Mouse (Mus musculus) liver (tissue): ENCODE results near the gene Pyy.

Experiments used
- DNase-seq: peaks from one replicate; pipeline ENCODE4 v3.0.0-alpha.2; 2020; ENCODE audit warnings: mixed read lengths

Gene Pyy

DNA sequence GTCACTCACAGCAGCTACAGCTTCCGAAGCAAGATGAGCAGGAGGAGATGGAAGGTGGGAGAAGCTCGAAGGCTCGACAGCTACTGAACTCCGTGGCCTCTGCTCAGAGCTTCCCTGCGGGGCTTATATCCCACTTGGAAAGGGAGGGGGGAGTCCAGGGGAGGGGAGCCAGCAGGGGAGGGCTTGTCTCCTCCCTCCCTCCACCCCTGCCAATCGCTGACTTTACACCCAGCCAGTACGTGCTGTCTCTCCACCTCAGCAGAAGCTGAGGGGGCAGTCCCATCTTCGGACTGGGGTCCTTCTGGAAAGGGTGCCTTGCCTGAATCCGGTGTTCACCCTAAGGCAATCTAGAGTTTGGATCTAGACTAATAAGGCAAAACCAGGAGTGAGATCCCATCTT lies at the start of gene Pyy:
TSS of gene Pyy (minus strand) at position 101 of the 400 bp plus-strand sequence.
- DNase-seq: no peak

DNA sequence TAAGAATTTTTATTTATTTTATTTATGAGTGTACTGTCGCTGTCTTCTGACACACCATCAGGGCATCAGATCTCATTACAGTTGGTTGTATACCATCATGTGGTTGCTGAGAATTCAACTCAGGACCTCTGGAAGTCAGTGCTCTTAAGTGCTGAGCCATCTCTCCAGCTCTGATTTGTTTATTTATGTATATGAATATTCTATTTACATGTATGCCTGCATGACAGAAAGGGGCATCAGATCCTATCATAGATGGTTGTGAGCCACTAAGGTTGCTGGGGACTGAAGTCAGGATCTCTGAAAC lies 49.1 kb upstream of the Pyy start:
- no peak for DNase-seq

DNA sequence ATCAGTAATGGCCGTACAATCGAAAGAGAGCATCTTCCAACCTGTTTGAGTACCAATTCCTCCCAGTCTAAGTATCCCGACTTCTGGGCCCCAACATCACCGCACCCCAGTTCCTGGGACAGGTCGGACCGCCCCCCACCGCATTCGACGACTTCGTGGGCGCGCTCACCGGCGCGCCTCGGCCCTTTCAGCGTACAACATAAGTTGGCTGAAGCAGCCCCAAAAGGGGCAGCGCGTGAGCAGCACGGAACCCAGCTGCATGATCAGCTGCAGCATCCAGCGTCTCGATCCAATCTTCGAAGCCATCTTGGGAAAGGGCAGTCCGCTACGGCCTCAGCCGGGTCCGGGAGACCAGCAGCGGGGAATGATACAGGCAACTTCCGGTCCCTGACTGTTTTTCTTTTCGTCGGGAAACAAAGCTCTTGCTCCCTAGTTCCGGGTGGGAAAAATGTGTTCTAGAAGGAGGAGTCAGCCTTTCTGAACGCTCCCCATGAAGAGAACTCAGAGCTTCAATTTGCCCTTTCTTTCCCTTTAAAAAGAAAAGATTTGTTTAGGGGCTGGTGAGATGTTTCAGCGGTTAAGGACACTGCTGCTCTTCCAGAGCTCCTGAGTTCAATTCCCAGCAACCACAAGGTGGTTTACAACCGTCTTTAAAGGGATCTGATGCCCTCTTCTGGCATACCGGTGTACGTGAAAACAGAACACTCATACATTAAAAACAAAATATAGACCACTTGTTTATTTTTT lies 48.6 kb upstream of the Pyy start, which contains the start of gene Tmem101:
TSS of gene Tmem101 (minus strand) at position 366 of the 747 bp plus-strand sequence.
- DNase-seq: peak; percentile 86

DNA sequence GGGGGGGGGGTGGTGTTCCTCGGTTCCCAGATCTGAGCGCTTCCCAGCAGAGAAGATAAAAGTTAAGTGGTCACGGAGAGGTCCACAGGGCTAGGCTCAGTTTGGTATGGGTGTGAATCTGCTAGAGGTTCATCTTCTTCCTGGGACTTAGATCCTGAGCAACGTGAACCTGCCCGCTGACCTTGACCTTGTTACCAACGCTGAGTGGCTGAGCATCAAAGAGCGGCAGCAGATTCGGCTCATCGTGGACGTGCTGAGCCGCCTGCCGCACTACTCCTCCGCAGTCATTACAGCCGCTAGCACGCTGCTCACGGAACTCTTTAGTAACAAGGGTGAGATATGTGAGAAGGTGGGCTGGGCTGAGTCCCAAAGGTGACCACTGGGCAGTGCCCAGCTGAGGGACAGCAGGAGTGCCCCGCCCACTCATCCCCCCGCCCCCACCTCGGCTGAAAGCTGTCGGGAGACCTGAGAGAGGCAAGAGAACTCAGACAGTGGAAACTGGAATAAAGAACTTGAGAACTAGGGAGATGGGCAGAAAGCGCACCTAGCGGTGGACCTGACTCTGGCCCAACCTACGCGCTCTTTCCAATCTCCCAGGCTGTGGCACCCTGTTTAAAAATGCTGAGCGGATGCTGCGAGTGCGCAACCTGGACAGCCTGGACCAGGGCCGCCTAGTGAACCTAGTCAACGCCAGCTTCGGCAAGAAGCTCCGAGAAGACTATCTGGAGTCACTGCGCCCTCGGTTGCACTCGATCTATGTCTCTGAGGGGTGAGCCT lies 39.8 kb upstream of the Pyy start:
- DNase-seq: no peak

DNA sequence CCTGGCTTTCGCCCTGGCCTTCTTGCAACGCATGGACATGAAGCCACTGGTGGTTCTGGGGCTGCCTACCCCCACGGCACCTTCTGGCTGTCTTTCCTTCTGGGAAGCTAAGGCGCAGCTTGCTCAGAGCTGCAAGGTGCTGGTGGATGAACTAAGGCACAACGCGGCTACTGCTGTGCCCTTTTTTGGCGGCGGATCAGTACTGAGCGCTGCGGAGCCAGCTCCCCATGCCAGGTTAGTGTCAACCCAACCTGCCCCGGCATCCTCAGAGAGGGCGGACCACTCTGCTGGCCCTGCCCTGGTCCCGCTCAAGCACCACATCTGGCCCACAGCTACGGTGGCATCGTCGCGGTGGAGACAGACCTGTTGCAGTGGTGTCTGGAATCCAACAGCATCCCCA lies 38.9 kb upstream of the Pyy start:
- DNase-seq: no peak

DNA sequence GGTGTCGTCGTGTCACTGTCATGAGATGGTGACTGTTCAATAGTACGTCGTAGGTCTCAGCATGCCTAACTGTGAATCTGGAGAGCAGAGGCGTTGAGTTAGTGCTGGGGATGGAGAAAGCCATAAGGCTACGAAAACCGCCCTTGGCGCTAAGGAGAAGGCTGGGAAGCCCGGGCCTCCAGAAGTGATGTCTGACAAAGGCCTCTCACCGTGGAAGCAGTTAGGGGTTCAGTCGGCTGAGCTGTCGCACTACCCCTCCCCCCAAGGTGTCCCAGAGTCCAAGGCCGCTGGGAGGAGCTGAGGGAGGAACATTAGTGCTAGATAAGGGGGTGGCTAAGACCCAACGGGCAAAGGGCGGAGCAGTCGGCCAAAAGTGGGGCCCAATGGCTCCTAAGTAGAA lies 38.4 kb upstream of the Pyy start:
- DNase-seq: peak; percentile 75

DNA sequence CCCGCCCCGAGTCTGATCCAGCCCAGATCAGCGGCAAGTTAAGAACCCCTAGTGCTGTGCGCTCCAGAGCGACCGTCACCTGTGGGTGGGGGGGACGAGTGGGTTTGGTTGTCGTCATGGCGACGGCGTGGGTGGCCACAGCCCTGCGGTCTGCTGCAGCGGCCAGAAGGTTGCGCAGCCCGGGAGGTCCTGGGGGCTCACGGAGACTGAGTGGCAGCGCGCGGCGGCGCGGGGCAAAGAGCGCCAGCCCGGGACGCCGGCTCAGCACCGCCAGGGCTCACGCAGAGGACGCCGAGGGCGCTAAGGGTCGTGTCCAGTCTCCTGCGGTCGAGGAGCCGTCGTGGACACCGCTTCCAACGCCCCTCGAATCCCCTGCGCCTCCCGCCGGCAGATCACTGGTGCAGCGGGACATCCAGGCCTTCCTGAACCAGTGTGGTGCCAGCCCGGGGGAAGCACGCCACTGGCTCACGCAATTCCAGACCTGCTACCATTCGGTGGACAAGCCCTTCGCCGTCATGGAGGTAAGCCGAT lies 37.9 kb upstream of the Pyy start, which contains the start of gene Nags:
TSS of gene Nags (plus strand) at position 43 of the 531 bp plus-strand sequence.
- DNase-seq: peak; percentile 67

DNA sequence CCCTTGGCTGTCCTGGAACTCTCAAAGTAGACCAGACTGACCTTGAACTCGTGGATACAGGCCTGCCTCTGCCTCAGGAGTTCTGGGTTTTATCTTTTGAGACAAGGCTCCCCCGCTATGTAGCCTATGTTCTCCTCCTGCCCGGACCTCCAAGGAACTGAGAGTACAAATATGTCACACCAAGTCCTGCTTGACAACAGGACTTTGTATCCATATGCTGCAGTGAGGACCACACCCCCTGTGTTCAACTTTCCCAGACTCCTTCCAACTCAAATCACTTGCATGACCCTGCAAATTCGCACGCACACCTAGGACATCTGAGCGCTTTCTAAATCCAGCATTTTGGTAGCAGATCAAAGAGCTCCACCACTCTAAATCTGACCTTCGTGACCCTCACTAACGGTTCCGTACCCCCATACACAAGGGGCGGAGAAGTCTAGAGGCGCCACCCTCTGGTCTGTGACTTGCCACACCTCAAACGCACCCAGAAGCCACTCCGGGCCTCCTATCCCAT lies 37.4 kb upstream of the Pyy start:
- DNase-seq: no peak

DNA sequence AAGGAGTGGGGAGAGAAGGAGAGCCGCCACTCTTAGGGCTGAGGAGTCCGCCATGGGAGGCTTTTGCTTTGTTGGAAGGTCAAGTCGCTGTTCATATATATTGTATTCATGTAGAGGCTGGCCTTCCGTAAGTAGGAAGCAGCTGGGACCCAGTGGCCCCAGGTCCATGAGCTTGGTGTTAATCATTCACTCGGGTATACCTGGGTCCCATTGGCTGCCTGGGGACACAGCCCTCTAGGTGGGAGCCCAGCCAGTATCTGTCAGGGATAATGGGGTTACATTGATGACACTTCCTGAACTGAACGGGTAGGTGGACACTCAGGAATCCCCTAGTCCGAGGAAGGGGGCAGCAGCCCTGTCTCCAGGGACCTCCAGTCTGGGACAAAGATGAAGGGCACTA lies 34.7 kb upstream of the Pyy start:
- peak; percentile 40 for DNase-seq

DNA sequence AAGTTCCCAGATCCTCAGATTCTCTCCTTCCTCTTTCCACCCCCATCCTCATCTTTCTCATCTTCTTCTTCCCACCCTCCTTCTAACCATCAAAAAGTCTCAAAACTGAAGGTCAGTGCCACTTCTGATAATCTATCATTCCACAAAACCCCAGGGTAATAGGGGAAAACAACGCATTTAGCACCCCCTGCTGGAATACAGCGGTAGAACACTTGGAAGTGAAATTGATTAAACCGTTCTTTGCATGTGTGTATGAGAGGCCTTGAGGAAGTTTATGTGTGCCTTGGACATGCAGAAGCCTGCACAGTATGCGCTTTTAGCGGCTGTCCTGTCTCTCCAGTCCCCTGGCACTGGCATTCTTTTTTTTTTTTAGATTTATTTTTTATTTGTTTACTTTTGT lies 32.9 kb upstream of the Pyy start:
- peak; percentile 67 for DNase-seq

DNA sequence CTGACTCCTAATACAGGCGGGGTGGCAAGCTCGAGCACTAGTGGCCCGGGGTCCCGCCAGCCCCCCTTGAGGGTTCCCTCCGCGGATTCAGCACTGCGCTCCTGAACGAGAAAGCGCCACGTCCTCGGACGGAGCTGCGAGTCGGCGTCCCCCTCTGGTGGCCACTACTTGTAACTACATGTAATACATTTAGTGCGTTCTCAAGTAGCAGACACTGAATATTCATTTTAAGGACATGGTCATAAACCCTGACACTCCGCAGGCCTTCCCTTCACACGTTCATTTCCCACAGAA lies 30.8 kb upstream of the Pyy start:
- DNase-seq: peak; percentile 77

DNA sequence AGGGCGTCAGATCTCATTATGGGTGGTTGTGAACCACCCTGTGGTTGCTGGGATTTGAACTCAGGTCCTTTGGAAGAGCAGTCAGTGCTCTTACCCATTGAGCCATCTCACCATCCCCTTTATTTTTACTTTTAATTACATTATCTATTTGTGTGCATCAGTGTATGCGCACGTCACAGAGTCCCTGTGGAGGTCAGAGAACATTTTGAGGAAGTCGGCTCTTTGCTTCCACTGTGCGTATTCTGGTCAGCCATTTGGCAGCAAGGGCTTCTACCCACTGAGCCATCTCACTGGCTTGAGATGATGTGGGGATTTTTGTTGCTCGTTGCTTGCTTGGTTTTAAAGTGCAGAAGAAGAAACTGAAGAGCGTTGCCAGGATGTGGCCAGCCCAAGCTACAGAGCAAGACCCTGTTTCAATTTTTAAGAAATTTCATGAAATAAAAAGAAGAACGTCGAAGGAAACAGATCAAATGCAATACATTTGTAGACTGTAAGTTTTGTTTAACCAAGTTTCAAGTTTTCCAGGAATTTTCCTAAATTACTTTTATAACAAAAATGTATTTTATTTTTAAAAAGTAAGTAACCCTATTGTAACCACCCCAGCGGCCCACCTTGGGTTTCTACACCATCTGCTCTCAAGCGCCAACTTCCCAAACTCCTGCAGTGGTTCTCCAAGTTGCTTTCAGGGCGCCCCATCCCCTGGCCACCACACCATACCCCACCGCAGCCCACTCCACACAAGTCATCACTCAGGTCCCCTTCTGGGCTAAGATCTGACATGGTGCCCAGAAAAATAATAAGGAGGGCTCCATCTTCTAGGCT lies 30.2 kb upstream of the Pyy start:
- no peak for DNase-seq

DNA sequence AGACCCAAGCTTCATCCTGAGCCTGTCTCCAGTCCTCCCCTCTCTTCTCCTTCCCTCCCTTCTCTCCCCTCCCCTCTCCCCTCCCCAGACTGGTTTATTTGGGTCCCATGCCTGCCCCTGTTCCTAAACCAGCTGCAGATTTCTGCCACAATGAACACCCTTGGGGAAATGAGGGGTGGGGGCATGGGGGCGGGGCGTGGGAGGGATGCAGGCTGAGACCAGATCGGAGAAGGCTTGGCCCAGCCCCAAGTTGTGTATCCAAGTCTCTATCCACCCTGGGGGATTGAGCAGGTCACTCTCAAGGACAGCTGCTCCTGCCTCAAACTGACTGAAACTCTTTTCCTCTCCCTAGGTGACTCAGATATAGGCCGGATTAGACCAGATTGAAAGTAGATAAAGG lies 26.9 kb upstream of the Pyy start:
- no peak for DNase-seq

DNA sequence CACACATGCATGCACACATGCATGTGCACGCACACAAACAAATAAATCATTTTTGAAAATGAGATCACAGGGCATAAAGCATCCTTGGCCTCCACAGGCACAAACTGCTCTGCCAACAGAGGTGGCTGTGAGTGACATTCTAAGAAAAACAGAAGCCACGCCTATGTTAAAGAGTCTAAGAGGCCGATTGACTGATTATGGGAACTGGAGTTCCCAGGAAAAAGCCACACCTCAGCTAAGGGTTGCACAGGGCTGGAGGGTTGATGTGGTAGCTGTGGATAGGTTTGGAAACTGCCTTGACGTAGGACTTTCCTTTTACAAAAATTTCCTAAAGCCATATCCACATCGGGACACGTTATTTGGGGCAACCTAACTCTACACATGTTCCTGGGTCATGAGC lies 9.8 kb upstream of the Pyy start:
- DNase-seq: peak; percentile 53

DNA sequence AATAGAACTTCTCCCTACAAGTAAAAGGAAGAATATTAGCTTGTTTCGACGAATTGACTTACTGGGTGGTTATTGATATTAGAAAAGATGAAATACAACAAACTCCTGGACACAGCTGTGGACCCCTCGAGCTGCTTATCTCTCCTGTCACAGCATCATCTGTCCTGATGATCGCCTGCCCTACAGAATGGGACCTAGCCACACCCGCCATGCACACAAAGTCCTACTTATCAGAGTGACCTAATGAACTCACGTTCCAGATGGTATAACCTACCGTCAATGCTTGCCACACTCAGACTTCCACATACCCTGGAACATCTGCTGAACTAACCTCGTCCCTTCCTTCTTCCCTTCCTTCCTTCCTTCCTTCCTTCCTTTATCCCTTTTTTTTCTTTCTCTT lies 8.6 kb upstream of the Pyy start:
- peak; percentile 52 for DNase-seq

DNA sequence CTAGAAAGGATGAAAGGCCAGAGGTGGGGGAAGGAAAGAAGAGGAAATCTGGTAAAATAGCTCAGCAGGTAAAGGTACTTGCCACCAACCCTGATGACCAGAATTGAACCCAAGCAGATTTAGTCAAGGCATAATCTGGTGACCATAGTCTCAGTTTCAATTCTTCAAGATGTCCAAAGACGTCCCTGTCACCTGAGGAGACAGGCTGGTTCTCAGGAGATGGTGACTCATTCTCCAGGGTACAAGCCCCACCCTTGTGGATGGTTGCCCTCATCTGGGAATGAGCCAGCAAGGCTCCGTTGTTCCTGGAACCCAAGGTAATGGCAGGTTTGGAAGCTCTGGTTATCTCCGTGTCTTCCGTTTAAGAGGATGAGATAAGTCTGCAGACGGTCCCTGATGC lies 3.9 kb upstream of the Pyy start:
- DNase-seq: no peak

DNA sequence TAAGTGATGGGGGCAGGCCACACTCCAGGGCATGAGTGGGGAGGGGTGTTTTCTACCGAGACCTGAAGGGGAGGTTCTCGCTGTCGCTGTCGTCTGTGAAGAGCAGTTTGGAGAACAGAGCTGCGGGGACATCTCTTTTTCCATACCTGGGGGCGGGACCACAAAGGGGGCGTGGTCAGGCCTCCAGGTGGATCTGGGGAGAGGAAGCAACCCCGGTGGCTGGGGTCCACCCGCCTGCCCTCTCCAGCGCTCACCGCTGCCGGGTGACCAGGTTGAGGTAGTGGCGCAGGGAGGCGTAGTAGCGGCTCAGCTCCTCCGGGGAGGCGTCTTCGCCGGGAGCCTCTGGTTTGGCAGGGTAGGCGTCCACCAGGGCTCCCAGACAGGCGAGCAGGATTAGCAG lies 721 bp downstream of the Pyy start:
- DNase-seq: no peak

DNA sequence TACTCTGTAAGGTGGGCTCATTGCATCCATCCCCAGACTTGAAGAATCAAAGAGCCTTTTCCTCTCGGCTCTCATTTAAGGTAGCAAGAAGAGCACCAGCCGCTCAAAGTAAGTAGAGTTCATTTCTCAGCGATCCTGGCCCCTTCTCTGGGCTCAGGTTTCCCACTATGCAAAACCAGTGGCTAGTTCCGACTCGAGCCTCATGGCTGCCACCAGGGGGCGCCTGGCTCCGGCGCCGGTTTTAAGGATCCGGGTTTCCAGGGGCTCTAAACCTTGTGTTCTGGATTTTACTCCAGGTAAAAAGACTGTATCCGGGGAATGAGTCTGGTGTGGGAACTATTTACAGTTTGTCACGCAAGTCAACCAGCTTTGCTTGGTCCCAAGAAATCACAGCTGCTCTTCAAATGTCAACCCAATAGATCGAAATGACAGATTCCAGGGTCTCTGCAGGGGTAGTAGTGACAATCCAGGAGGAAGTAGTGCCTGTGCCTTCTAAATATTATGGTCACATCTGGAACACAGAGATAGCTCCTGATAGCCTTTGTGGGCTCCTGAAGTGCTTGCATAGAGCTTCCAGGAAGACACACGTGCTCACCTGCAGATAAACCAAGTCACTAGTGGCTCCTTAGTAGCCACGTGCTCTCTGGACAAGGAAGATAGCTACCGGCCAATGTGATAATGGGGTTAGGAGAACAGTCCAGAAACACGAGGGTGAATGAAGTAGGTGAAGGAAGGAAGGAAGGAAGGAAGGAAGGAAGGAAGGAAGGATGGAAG lies 5.0 kb downstream of the Pyy start:
- peak; percentile 80 for DNase-seq

DNA sequence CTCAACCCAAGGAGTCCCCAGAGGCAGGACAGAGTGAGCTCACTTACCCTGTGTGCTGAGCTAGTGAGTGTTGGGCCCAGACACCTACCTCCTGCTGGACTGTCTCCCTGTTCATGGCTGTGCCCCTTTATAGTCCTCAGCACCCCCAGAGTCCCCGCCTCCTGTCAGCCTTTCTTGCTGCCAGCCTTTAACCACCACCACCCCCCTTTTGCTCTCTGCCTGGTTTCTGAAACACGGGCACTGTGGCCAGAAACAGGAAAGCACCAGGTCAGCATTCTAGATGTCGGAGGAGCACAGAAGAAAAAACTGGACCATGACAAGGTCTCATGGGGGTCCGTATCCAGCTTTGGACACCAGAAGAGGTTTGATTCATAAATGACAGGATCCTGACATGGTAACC lies 6.4 kb downstream of the Pyy start, which contains the start of gene Ppy:
TSS of gene Ppy (minus strand) at position 101 of the 400 bp plus-strand sequence.
- DNase-seq: no peak

DNA sequence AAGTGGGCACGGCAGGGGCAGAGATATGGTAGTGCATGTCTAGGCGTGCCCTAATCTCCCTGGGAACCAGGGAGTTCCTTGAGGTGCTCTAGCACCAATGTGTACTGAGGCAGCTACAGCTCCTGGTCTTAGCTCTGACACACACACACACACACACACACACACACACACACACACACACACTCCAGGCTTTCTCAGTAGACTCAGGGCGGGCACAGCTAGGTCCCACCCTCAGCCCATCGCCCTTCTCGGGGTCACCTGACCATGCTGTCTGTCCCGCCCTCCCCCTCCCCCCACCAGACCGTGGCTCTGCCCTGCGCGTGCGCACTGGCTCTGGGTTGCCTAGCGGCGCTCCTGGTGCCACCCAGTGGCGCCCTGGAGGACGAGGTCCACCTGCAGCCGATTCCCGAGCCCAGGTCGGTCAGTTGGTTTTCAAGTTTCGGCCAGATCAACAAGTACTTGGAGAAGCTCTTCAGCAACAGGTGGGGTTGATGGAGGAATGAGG lies 10.7 kb downstream of the Pyy start:
- DNase-seq: peak; percentile 96

DNA sequence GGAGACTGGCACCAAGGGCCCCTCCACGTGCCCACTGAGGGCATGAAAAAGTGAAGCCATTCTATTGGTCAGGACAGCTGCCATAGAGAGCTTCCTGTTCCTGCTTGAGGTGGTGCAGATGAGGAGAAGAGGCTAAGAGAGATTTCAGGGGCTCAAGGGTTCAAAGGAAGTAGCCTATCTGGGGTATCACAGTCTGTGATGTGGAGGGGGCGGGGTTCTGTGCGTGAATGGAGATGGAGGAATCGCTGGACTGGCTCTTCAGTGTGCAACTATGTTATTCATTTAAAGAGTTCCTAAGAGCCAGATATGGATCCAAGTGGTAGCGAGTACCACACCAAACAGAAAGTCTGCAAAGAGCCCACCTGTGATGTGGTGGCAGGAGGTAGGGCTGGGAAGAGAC lies 11.2 kb downstream of the Pyy start:
- peak; percentile 55 for DNase-seq

DNA sequence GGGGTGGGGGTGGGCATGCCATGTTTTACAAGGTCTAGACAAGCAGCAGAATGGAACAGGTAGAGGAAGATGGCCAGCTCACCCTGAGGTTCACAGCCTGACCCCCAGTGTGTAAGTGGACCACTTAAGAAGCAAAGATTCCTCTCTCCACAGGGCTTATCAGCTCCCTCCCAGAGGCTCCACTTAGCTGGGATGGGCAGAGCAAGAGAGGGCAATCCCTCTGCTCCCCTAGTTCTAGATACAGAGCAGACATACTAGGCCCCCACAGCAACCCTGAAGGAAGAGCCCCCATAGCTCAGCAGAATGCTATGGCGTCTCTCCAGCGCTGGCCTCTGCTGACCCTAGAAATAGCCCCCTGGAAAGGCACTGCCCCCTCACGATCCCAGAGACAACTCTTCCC lies 12.0 kb downstream of the Pyy start:
- DNase-seq: peak; percentile 41
